Mouse (Mus musculus): Measurements from ENCODE around the gene Gpr62. TPM values are rescaled to one million over a fixed set of nuclear protein-coding genes. Genes with fewer than 3 reads are reported as not detected.

Gpr62 gene
- polyA plus RNA-seq, 1 experiment: 0.19 TPM

- Histone ChIP-seq H3K4me3 (replicated peaks; ENCODE audit: extremely low read depth, low read depth, low read length) (no peak overlapping the region), H3K4me1 (ENCODE audit: control insufficient read depth, insufficient read depth, low read length) (peaks cover 19% of the 10 kb centered on the region)
- DNase-seq: no peak
- WGBS: 20% methylated on average over 7 of the region's 7 CpGs
- TF ChIP-seq CTCF (IDR thresholded peaks at IDR 0.05; ENCODE audit: insufficient read depth, low read length) (no peak), POLR2A (IDR thresholded peaks at IDR 0.05; ENCODE audit: borderline replicate concordance, extremely low read depth, low read depth, low read length) (no peak)
These were observed 12.9 kb downstream of the Gpr62 start for GRCm38 (mm10) chr9:106452821-106453220.

- DNase-seq: no peak
- TF ChIP-seq POLR2A (IDR thresholded peaks at IDR 0.05; ENCODE audit: borderline replicate concordance, extremely low read depth, low read depth, low read length) (no peak), CTCF (IDR thresholded peaks at IDR 0.05; ENCODE audit: insufficient read depth, low read length) (no peak)
- H3K4me3 ChIP-seq (replicated peaks; ENCODE audit: extremely low read depth, low read depth, low read length): no peak overlapping the region
- 69% methylated on average over 6 of the region's 6 CpGs for WGBS
- peaks cover 21% of the 10 kb centered on the region for H3K4me1 ChIP-seq (ENCODE audit: control insufficient read depth, insufficient read depth, low read length)
These were observed 13.4 kb downstream of the Gpr62 start for GRCm38 (mm10) chr9:106452351-106452750.

- TF ChIP-seq CTCF (IDR thresholded peaks at IDR 0.05; ENCODE audit: insufficient read depth, low read length): no peak
- TF ChIP-seq POLR2A (IDR thresholded peaks at IDR 0.05; ENCODE audit: borderline replicate concordance, extremely low read depth, low read depth, low read length): no peak
- no peak overlapping the region for H3K4me3 ChIP-seq (replicated peaks; ENCODE audit: extremely low read depth, low read depth, low read length)
- DNase-seq: no peak
- 66% methylated on average over 2 of the region's 2 CpGs for WGBS
- peaks cover 21% of the 10 kb centered on the region for H3K4me1 ChIP-seq (ENCODE audit: control insufficient read depth, insufficient read depth, low read length)
These were observed 13.8 kb downstream of the Gpr62 start for GRCm38 (mm10) chr9:106451899-106452298.

GRCm38 (mm10) chr9:106451298-106451697 is 14.4 kb downstream of the Gpr62 start:
- WGBS: 77% methylated on average over 11 of the region's 11 CpGs
- no peak overlapping the region for H3K4me3 ChIP-seq (replicated peaks; ENCODE audit: extremely low read depth, low read depth, low read length)
- DNase-seq: no peak
- TF ChIP-seq POLR2A (IDR thresholded peaks at IDR 0.05; ENCODE audit: borderline replicate concordance, extremely low read depth, low read depth, low read length) (no peak), CTCF (IDR thresholded peaks at IDR 0.05; ENCODE audit: insufficient read depth, low read length) (no peak)
- peaks cover 21% of the 10 kb centered on the region for H3K4me1 ChIP-seq (ENCODE audit: control insufficient read depth, insufficient read depth, low read length)

- H3K4me1 ChIP-seq (ENCODE audit: control insufficient read depth, insufficient read depth, low read length): peaks cover 21% of the 10 kb centered on the region
- peak; percentile 47 for DNase-seq
- H3K4me3 ChIP-seq (replicated peaks; ENCODE audit: extremely low read depth, low read depth, low read length): no peak overlapping the region
- no peak for TF ChIP-seq CTCF (IDR thresholded peaks at IDR 0.05; ENCODE audit: insufficient read depth, low read length)
- TF ChIP-seq POLR2A (IDR thresholded peaks at IDR 0.05; ENCODE audit: borderline replicate concordance, extremely low read depth, low read depth, low read length): no peak
- WGBS: 35% methylated on average over 9 of the region's 9 CpGs
These were observed 15.1 kb downstream of the Gpr62 start for GRCm38 (mm10) chr9:106450661-106451060.

GRCm38 (mm10) chr9:106449947-106450346 is 15.8 kb downstream of the Gpr62 start:
- 82% methylated on average over 8 of the region's 8 CpGs for WGBS
- TF ChIP-seq POLR2A (IDR thresholded peaks at IDR 0.05; ENCODE audit: borderline replicate concordance, extremely low read depth, low read depth, low read length): no peak
- TF ChIP-seq CTCF (IDR thresholded peaks at IDR 0.05; ENCODE audit: insufficient read depth, low read length): no peak

GRCm38 (mm10) chr9:106448498-106449031 is 17.2 kb downstream of the Gpr62 start:
- under 1% methylated on average over 23 of the region's 23 CpGs for WGBS
- H3K4me1 ChIP-seq (ENCODE audit: control insufficient read depth, insufficient read depth, low read length): peaks cover 17% of the 10 kb centered on the region
- peak; percentile 77 for DNase-seq
- H3K4me3 ChIP-seq (replicated peaks; ENCODE audit: extremely low read depth, low read depth, low read length): peak overlapping the region; percentile 72
- peak; percentile 81 for TF ChIP-seq CTCF (IDR thresholded peaks at IDR 0.05; ENCODE audit: insufficient read depth, low read length)
- TF ChIP-seq POLR2A (IDR thresholded peaks at IDR 0.05; ENCODE audit: borderline replicate concordance, extremely low read depth, low read depth, low read length): peak; percentile 91; the same call in 1 of the 2 replicates

More at GRCm38 (mm10) chr9:106449947-106450346, 15.8 kb downstream of the Gpr62 start:
- H3K4me1 ChIP-seq (ENCODE audit: control insufficient read depth, insufficient read depth, low read length): peaks cover 21% of the 10 kb centered on the region
- DNase-seq: no peak
- H3K4me3 ChIP-seq (replicated peaks; ENCODE audit: extremely low read depth, low read depth, low read length): no peak overlapping the region

- no peak for DNase-seq
- WGBS: 31% methylated on average over 9 of the region's 9 CpGs
- Histone ChIP-seq H3K4me1 (ENCODE audit: control insufficient read depth, insufficient read depth, low read length) (peaks cover 17% of the 10 kb centered on the region), H3K4me3 (replicated peaks; ENCODE audit: extremely low read depth, low read depth, low read length) (peak overlapping the region; percentile 72)
- TF ChIP-seq CTCF (IDR thresholded peaks at IDR 0.05; ENCODE audit: insufficient read depth, low read length) (no peak), POLR2A (IDR thresholded peaks at IDR 0.05; ENCODE audit: borderline replicate concordance, extremely low read depth, low read depth, low read length) (no peak)
These were observed 17.8 kb downstream of the Gpr62 start for GRCm38 (mm10) chr9:106447951-106448350.

GRCm38 (mm10) chr9:106447348-106447747 is 18.4 kb downstream of the Gpr62 start, which contains the start of the genes Abhd14b and Abhd14a:
TSS of gene Abhd14b (plus strand) at chr9:106447459.
TSS of gene Abhd14a (minus strand) at chr9:106447678.
- H3K4me1 ChIP-seq (ENCODE audit: control insufficient read depth, insufficient read depth, low read length): peaks cover 15% of the 10 kb centered on the region
- WGBS: under 1% methylated on average over 24 of the region's 24 CpGs
- peak; percentile 89 for DNase-seq
- H3K4me3 ChIP-seq (replicated peaks; ENCODE audit: extremely low read depth, low read depth, low read length): peak within 1 kb of the TSS; percentile 72
- TF ChIP-seq CTCF (IDR thresholded peaks at IDR 0.05; ENCODE audit: insufficient read depth, low read length) (peak; percentile 24; the same call in 1 of the 2 replicates), POLR2A (IDR thresholded peaks at IDR 0.05; ENCODE audit: borderline replicate concordance, extremely low read depth, low read depth, low read length) (0 out of 2 replicates have a peak, but pooled peaks have one; percentile 29)

- Histone ChIP-seq H3K4me3 (replicated peaks; ENCODE audit: extremely low read depth, low read depth, low read length) (no peak overlapping the region), H3K4me1 (ENCODE audit: control insufficient read depth, insufficient read depth, low read length) (peaks cover 8% of the 10 kb centered on the region)
- 78% methylated on average over 4 of the region's 4 CpGs for WGBS
- no peak for DNase-seq
- TF ChIP-seq CTCF (IDR thresholded peaks at IDR 0.05; ENCODE audit: insufficient read depth, low read length): no peak
These were observed 20.9 kb downstream of the Gpr62 start for GRCm38 (mm10) chr9:106444836-106445235.

Measured in lung, adult 2 months (tissue).